Mouse (Mus musculus) erythroblast, embryonic 14.5 days (primary cell): ENCODE results near the gene Mrap.

Source experiments
- GATA1 ChIP-seq: IDR thresholded peaks from 2 replicates; pipeline ENCODE4 v1.6.1; 2012; ENCODE audit warnings: low read length, inconsistent platforms, mixed read lengths
- TAL1 ChIP-seq: IDR thresholded peaks from 3 replicates; pipeline ENCODE4 v1.6.1; 2012; ENCODE audit warnings: low read length, inconsistent platforms, mixed read lengths

GRCm38 (mm10) chr16:90736672-90737270, 1.2 kb upstream of the Mrap start:
- no peak for TF ChIP-seq TAL1
- no peak for TF ChIP-seq GATA1
